ENCODE assay signal across 13 mouse cellular contexts in genomic region chrX:167226570-167226969, GRCm38 (mm10). TPM values are rescaled to one million over a fixed set of nuclear protein-coding genes. Genes with fewer than 3 reads are reported as not detected.
DNase-seq lines count a peak whose midpoint lies in the region; ATAC-seq and TF ChIP-seq lines count a peak whose summit lies in the region.
"Had no signal": no experiment of that assay in that cellular context is flagged by ENCODE, and none has a peak within 500 bp of the region (broad histone marks: within the 10 kb centered on the region; RNA-seq: fewer than 3 reads in every experiment).

No protein-coding gene starts in this region.

- peak in 1 of 2 experiments; percentile 63 for DNase-seq in spleen, adult 2 months (ENCODE audit: low read depth in 1 of 2, low spot score in 2 of 2)
- no peak for DNase-seq in spleen, postnatal 14 days (ENCODE audit: low spot score in 2 of 2)
- DNase-seq in T-cell, adult 2 months (ENCODE audit: low spot score), result peak; percentile 64
- DNase-seq in naive thymus-derived CD4-positive, alpha-beta T cell, adult 2 months (ENCODE audit: low read depth), result peak; percentile 65
- peak; percentile 49 to 66 for DNase-seq in thymus, postnatal 36 days
- DNase-seq in gastrocnemius, adult 2 months, result no peak
- no peak for DNase-seq in cerebellum, adult 9-10 months
- DNase-seq: cerebellum, postnatal 25 days; heart, postnatal 4 days had no signal

- TF ChIP-seq CTCF in spleen, adult 2 months (IDR thresholded peaks at IDR 0.05; ENCODE audit: extremely low read depth, insufficient read depth, insufficient read length, insufficient replicate concordance), result no peak
- TF ChIP-seq CTCF in gastrocnemius, adult 2 months (IDR thresholded peaks at IDR 0.05), result no peak

- H3K27me3 ChIP-seq in spleen, adult 2 months (ENCODE audit: control insufficient read depth, insufficient read depth, low read length), result no peaks in the 10 kb centered on the region
- no peaks in the 10 kb centered on the region for H3K27me3 ChIP-seq in forebrain, embryonic 13.5 days

- no peak overlapping the region for H3K9ac ChIP-seq in forebrain, embryonic 13.5 days
- H3K9ac ChIP-seq: embryonic facial prominence, embryonic 13.5 days had no signal

- peak; percentile 22 for TF ChIP-seq POLR2A in spleen, adult 2 months (IDR thresholded peaks at IDR 0.05; ENCODE audit: low read depth, low read length)

- ATAC-seq in forebrain, embryonic 13.5 days, result no peak
- ATAC-seq: intestine, postnatal 0 days had no signal

- peak overlapping the region; percentile 64 for H3K4me3 ChIP-seq in spleen, adult 2 months (ENCODE audit: extremely low read depth, insufficient read depth, insufficient read length)
- H3K4me3 ChIP-seq in gastrocnemius, adult 2 months, result no peak overlapping the region
- no peak overlapping the region for H3K4me3 ChIP-seq in forebrain, embryonic 13.5 days
- H3K4me3 ChIP-seq: embryonic facial prominence, embryonic 13.5 days had no signal

- intact Hi-C loops in gastrocnemius, adult 2 months (cut with DNase I), result no loop called here

- peak overlapping the region; percentile 98 for H3K27ac ChIP-seq in spleen, adult 2 months (ENCODE audit: insufficient read depth, low read length)
- no peak overlapping the region for H3K27ac ChIP-seq in gastrocnemius, adult 2 months
- H3K27ac ChIP-seq in forebrain, embryonic 13.5 days, result no peak overlapping the region
- H3K27ac ChIP-seq: embryonic facial prominence, embryonic 13.5 days had no signal

- H3K4me1 ChIP-seq in spleen, adult 2 months (ENCODE audit: control insufficient read depth, insufficient read depth, insufficient read length), result peaks cover 18% of the 10 kb centered on the region
- 0 out of 2 replicates have a peak, but pooled peaks cover 3% of the 10 kb centered on the region for H3K4me1 ChIP-seq in forebrain, embryonic 13.5 days
- H3K4me1 ChIP-seq: embryonic facial prominence, embryonic 13.5 days had no signal

- 49% methylated on average over 5 of the region's 5 CpGs for WGBS in spleen, adult 2 months
- WGBS in forebrain, embryonic 13.5 days, result 87% methylated on average over 5 of the region's 5 CpGs

- no peaks in the 10 kb centered on the region for H3K36me3 ChIP-seq in spleen, adult 2 months (ENCODE audit: control insufficient read depth, insufficient read depth, low read length)
- H3K36me3 ChIP-seq in forebrain, embryonic 13.5 days (ENCODE audit: poor library complexity, severe bottlenecking), result no peaks in the 10 kb centered on the region
- H3K36me3 ChIP-seq: embryonic facial prominence, embryonic 13.5 days had no signal

- no peaks in the 10 kb centered on the region for H3K9me3 ChIP-seq in forebrain, embryonic 13.5 days (replicated peaks)
- H3K9me3 ChIP-seq: embryonic facial prominence, embryonic 13.5 days had no signal

- H3K4me2 ChIP-seq in forebrain, embryonic 13.5 days, result no peak overlapping the region
- H3K4me2 ChIP-seq: embryonic facial prominence, embryonic 13.5 days had no signal

RNA-seq across cellular contexts. Expression of gene Tmsb4x, which starts 17.5 kb away (rescaled TPM):
- 327 and 363 TPM in 2 replicates for polyA plus RNA-seq in spleen, adult 2 months (2012; rRNA removed)
- 100 to 1,000 TPM; 120 to 207 TPM for total RNA-seq in gastrocnemius, adult 2 months (2021)
- 6,273 and 8,315 TPM in 2 replicates for polyA plus RNA-seq in forebrain, embryonic 13.5 days (2015; fragmentation: Nextera tagmentation; extraction: Ambion mirVana)
- total RNA-seq: MEL had no signal

RNA-seq across cellular contexts. Expression of gene Tlr8, which starts 37.6 kb away (rescaled TPM):
- polyA plus RNA-seq in spleen, adult 2 months (2012; rRNA removed), result 1.0 and 1.1 TPM in 2 replicates
- total RNA-seq in gastrocnemius, adult 2 months (2021), result under 1 TPM; 0.36 to 0.73 TPM
- 0.08 and 0.13 TPM in 2 replicates for polyA plus RNA-seq in forebrain, embryonic 13.5 days (2015; fragmentation: Nextera tagmentation; extraction: Ambion mirVana)
- total RNA-seq: MEL had no signal

Comparison
In these comparisons a context has a peak if more than half of its experiments do, and no peak if none do; other contexts are left out.
1. DNase-seq: peak in T-cell, adult 2 months (single experiment), naive thymus-derived CD4-positive, alpha-beta T cell, adult 2 months (single experiment) and thymus, postnatal 36 days (2 of 2); none in spleen, postnatal 14 days (0 of 2), gastrocnemius, adult 2 months (single experiment) and cerebellum, adult 9-10 months (single experiment).
2. RNA of gene Tmsb4x, which starts 17.5 kb away (polyA plus RNA-seq): 6,273 to 8,315 TPM in forebrain, embryonic 13.5 days; 327 to 363 TPM in spleen, adult 2 months; every median in the first group is over 10 times any median in the second.